Mouse (Mus musculus) frontal cortex, postnatal 10 days (tissue): Measurements from ENCODE around the gene Gab2.
A peak's percentile ranks its signal among the peaks of the same experiment; 100 is the strongest.

Experiments
- DNase-seq, 2 experiments: peaks; one replicate each; pipeline ENCODE4 v3.0.0; 2022; ENCODE audit warnings: low spot score in 2 of 2, mixed read lengths in 1 of 2

Gene Gab2

GRCm38 (mm10) chr7:97314646-97315045 lies 233.3 kb downstream of the Gab2 start:
- no peak for DNase-seq

DNA sequence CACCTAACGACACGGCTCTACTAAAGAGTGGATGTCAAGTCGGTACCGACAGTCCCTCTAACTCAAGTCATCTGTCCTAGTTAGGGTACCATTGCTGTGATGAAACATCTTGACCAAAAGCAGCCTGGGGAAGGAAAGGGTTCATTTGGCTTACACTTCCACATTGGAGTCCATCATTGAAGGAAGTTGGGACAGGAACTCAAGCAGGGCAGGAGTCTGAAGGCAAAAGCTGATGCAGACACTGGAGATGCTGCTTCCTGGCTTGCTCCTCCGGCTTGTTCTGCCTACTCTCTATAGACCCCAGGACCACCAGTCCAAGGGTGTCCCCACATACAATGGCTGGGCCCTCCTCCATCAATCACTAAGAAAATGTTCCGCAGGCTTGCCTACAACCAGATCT lies 234.3 kb downstream of the Gab2 start:
- DNase-seq = no peak

DNA sequence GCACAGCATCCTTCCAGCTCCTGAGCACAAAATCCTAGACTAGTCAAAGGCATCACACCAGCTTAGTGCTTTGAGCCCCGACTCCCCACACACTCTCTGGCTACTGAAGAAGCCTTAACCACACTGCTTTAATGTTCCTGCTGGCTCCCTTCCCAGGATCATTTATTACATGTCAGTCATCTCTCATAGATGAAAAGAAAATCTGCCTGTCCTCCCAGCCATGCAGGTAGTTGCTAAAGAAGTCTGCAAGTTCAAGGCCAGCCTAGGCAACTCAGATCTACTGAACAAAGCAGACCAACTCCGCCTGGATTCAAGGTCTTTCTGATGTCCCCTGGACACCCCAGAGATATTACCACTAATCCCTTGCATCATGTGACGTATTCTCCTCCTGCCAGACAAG lies 236.3 kb downstream of the Gab2 start:
- DNase-seq = no peak

- no peak for DNase-seq
These were observed 243.0 kb downstream of the Gab2 start for GRCm38 (mm10) chr7:97324342-97324741.

GRCm38 (mm10) chr7:97325156-97325985 lies 244.0 kb downstream of the Gab2 start:
- DNase-seq = peak in 1 of 2 experiments; percentile 49

- DNase-seq = no peak
These were observed 246.0 kb downstream of the Gab2 start for GRCm38 (mm10) chr7:97327376-97327775.

DNA sequence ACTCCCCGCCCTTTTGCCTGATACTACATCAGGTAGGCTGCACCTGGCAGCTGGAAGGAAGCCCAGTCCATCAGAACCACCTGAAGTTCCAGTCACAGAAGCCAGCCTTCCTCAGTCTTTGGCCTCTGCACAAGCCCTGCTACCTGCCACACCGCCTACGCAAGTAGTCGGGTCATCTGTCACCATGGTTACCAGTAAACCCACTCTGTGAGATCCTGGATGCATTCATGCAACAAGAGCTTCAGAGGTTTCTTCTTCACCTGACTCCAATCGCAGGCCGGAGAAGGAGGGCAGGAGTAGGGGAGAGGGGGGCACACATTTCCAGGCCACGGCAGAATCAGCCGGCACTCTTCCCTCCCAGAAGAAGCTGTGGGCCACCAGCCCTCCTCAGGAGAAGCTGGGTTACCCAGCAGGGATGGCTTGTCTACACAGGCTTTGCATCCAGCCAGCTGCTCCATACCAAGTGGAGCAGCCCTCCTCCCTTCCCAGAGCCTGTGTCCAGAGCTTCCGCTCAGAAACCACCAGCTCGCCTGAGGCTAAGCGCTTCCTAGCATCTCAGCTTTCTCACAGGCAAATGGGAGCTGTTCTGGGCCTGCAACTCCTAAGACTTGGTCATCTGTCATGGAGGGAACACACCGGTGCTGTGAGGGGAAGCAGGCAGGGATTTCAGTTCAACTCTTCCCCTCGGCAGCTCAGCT lies 247.7 kb downstream of the Gab2 start:
- DNase-seq = no peak

GRCm38 (mm10) chr7:97329676-97330075 lies 248.3 kb downstream of the Gab2 start:
- no peak for DNase-seq

- DNase-seq = no peak
These were observed 249.7 kb downstream of the Gab2 start for GRCm38 (mm10) chr7:97330931-97331645.

DNA sequence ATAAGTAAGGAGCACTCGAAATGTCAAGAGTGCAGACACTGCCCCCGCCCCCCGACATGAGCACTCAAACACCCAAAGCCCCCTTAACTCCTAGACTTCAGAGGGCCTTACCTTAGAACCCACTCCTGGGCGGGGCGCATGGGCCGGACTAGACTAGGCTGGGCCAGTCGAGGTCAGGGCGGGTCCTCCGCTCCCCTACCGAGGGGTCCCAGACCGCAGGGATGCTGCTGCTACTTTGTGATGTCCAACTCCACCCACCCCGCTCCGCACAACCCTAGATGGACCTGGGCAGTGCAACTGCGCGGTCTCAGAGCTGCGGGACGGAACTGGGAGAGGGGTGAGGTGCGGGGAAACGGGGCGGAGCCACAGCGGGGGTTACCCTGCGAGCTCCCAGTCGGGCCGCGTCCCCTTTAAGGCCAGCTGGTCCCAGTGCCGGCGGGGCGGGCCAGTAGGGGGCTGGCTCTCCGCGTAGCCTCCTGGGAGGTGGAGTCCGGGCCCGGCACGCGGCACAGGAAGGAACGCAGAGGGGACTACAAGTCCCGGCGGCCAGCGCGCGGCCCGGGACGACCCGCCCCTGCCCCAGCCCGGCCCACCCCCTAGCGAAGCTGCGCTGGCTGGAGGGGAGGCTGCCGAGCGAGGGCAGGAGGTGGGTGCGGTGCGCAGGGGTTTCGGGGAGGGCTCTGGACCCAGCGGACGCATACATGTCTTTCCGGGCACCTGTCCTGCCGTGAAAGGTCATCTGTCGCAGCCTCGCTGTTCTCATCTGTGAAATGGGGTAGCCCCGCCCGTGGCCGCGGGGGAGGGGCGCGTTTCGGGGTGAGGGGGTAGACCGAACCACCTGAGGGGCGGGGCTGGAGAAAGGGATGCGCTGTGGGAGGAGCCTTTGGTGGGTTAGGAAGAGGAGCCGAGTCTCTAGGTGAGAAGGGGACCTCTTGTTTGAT lies 250.6 kb downstream of the Gab2 start, which contains the start of the genes Usp35 and Kctd21:
Gene Usp35 (minus strand): TSS at position 295 of the 941 bp plus-strand sequence.
Gene Kctd21 (plus strand): TSS at position 602 of the 941 bp plus-strand sequence.
- peak; percentile 92 to 95 for DNase-seq

- no peak for DNase-seq
These were observed 251.3 kb downstream of the Gab2 start for GRCm38 (mm10) chr7:97332667-97333041.

- no peak for DNase-seq
These were observed 251.9 kb downstream of the Gab2 start for GRCm38 (mm10) chr7:97333113-97333898.

DNA sequence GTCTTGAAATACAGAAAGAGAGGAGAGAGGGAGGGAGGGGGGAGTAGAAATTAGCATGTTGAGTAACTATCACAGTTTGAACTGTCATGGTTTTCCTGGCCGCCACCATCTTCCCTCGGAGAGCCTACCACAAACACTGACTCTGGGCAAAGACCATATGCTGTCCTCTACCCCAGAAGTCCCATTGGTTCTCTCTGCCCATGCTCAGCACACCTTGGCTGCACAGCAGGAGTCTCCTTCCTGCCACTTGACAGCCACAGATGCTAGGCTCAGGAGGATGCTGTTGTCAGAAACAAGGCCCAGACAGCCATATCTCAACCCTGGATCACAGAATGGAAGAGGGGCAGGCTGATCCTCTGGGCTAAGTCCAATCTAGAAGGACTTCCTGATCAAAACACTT lies 253.0 kb downstream of the Gab2 start:
- DNase-seq = no peak

DNA sequence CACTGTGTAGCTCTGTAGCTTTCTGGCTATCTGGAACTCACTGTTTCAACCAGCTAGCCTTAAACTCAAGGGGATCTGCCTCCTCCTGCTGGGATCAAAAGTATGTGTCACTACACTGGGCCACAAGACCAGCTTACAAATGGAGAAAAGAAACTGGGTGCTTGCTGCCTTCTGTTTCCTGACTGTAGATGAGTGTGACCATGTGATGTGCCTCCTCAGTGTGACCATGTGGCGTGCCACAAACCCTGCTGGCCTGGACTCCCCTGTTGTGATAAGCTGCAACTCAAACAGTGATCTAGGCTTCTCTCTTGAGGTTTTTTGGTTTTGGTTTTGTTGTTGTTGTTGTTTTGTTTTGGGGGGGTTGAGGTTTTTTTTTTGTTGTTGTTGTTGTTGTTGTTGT lies 255.3 kb downstream of the Gab2 start:
- no peak for DNase-seq

DNA sequence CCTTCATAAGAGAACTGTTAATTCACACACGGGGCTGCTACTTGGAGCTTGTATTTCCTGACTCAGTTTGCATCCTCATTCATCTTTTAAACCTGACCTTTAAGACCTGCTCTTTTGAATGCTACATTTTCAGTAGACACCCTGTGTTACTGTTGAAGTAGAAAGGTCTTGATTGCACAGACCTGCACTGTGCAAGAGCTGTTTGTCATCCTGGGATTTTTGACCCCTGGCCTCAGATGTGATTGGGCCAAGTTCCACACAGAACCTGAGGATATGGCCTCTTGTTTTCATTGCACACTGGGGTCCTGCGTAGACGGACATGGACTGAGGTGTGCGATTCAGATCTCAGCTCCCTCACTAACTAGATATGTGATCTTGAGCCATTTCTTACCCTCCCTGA lies 257.2 kb downstream of the Gab2 start:
- DNase-seq = no peak

- no peak for DNase-seq
These were observed 258.2 kb downstream of the Gab2 start for GRCm38 (mm10) chr7:97339623-97340022.

DNA sequence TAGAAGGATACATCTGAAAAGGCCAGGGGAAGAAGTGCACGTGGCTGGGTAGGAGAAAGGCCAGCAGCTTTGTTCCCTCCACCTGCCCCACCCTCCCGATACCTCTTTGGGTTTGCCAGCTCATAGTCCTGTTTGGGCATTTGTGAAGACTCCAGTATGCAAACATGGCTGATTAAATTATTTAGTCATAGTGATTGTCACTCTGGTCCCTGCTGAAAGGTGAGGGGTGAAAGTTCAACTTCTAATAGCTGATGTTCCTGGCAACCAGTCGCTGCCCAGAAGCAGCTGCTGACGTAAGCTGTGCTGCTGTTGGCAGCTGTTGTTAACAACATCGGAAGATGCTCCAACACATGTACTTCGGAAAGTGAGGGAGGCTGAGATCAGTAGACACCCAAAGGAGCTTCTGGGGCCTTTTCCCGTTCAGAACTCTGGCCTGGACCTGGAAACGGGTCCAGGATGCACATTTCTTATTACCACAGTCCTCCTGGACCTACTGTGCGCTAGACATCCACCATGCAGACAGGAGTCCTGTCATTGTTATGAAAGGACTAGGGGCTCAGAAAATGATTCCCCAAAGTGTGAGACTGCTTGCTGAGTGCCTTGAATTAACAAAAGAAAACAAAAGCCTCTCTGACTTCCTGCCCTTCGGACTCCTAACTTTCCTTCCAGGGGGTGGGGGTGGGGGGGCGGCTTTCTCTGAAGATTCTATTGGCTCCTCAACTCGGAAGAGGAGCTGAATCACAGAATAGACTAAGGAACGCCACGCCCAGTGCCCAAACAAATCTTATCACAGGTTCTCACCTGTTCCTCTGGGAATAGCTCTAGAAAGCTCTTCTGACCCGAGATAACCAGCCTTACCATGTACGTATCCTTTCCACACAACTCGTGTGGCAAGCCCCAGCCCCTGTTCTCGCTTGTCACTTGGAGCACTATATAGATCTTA lies 259.8 kb downstream of the Gab2 start:
- DNase-seq = no peak

DNA sequence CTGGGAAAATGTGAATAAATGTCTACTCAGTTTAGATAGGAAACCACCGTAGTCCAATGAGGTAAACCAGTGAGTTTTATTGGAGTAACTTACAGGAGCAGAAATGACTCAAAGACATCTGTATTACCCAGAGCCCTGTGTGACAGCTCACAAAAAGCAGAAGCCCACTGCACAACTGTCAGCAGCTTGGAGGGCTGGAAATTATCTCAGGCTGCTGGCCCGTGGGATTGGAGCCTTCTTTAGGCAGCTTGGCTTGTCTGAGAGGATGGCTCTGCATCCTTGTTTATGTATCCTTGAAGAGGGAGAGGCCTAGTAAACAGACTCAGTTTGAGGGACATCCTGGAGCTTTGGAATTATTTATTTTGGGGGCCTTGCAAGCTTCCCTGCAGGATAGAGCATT lies 261.6 kb downstream of the Gab2 start:
- no peak for DNase-seq

DNA sequence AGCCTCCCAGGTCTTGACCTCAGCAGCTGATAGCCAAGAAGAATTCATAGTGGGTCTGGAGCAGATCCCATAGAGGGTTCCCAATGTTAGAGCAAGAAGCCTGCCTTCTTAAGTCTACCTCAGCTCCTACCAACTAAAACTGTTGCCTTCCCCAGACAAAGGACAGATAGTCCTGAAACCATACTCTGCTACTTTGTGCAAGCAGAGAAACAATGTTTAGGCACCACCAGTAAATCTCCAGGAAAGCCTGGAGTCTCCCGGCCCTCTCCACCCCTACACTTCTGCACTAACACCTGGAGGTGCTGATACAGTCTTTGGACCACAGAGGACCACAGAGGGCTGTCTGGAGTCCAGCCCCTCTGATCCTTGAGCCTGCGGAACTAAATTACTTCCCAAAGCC lies 263.3 kb downstream of the Gab2 start:
- no peak for DNase-seq
